Mouse (Mus musculus) CH12.LX (cell line): ENCODE data around the gene Emg1. TPM values are rescaled to one million over a fixed set of nuclear protein-coding genes. Genes with fewer than 3 reads are reported as not detected.
A peak's percentile ranks its signal among the peaks of the same experiment; 100 is the strongest.

Experiments
- DNase-seq: peaks from one replicate; pipeline ENCODE4 v3.0.0-alpha.2; 2013; ENCODE audit errors: extremely low read depth
- H3K27ac ChIP-seq: 2 replicates; pipeline ENCODE4 v1.5.1; 2012; ENCODE audit warnings: low read depth, mild to moderate bottlenecking, control low read depth, moderate library complexity; ENCODE audit not compliant: insufficient read depth
- H3K27me3 ChIP-seq: replicated peaks from 2 replicates; pipeline ENCODE3; 2012; ENCODE audit warnings: inconsistent platforms
- H3K36me3 ChIP-seq, 2 experiments: replicated peaks in 1 of 2; 2 replicates each; pipeline versions ENCODE3 to v1.6.1; 2012; ENCODE audit warnings: inconsistent platforms in 1 of 2, low read length in 1 of 2, mild to moderate bottlenecking in 1 of 2, mixed read lengths in 1 of 2, moderate library complexity in 1 of 2; ENCODE audit not compliant: control insufficient read depth in 1 of 2, insufficient read depth in 1 of 2
- H3K4me1 ChIP-seq, 2 experiments: 2 replicates each; pipeline ENCODE4 v1.6.1; 2012; ENCODE audit warnings: inconsistent platforms in 1 of 2, moderate library complexity in 1 of 2; ENCODE audit not compliant: insufficient read depth in 2 of 2, control insufficient read depth in 1 of 2
- H3K4me2 ChIP-seq: 2 replicates; pipeline ENCODE4 v1.6.1; 2012; ENCODE audit warnings: low read depth, mild to moderate bottlenecking, control low read depth; ENCODE audit not compliant: poor library complexity, insufficient read depth, severe bottlenecking
- H3K4me3 ChIP-seq, 3 experiments: fragments of 150-350 bp in 1 of 3; sonication (generic) in 1 of 3; replicated peaks in 1 of 3; 2 replicates each; pipeline versions ENCODE3 to v1.5.1; 2011 to 2012; ENCODE audit warnings: low read depth in 2 of 3, low read length in 2 of 3, mild to moderate bottlenecking in 2 of 3, moderate library complexity in 2 of 3, control low read depth in 1 of 3, improper control_type of control experiment in 1 of 3, inconsistent platforms in 1 of 3, mixed read lengths in 1 of 3; ENCODE audit not compliant: poor library complexity in 1 of 3
- H3K79me2 ChIP-seq: replicated peaks from 2 replicates; pipeline ENCODE4 v1.6.1; 2012; ENCODE audit warnings: mild to moderate bottlenecking, moderate library complexity; ENCODE audit not compliant: control insufficient read depth, poor library complexity, insufficient read depth, severe bottlenecking; ENCODE audit errors: extremely low read depth
- H3K9ac ChIP-seq: 2 replicates; pipeline ENCODE4 v1.6.1; 2012; ENCODE audit warnings: low read depth, mild to moderate bottlenecking, control low read depth, moderate library complexity; ENCODE audit not compliant: insufficient read depth
- H3K9me3 ChIP-seq: replicated peaks from 2 replicates; pipeline ENCODE3; 2012; ENCODE audit warnings: low read length, inconsistent platforms, mixed read lengths
- BHLHE40 ChIP-seq: IDR thresholded peaks from 2 replicates; pipeline ENCODE4 v1.6.1; 2011; ENCODE audit warnings: mild to moderate bottlenecking, low read depth, low read length, improper control_type of control experiment
- CHD1 ChIP-seq: IDR thresholded peaks from 2 replicates; pipeline ENCODE4 v1.6.1; 2012; ENCODE audit warnings: low read depth, low read length, improper control_type of control experiment, inconsistent platforms
- CHD2 ChIP-seq: IDR thresholded peaks from 2 replicates; pipeline ENCODE4 v1.6.1; 2011; ENCODE audit warnings: low read length, improper control_type of control experiment
- CTCF ChIP-seq, 2 experiments: IDR thresholded peaks in 1 of 2; conservative IDR thresholded peaks in 1 of 2; 2 replicates each; pipeline ENCODE4 v1.5.1; 2011 to 2012; ENCODE audit warnings: low read depth in 2 of 2, low read length in 2 of 2, improper control_type of control experiment in 1 of 2, inconsistent platforms in 1 of 2, mild to moderate bottlenecking in 1 of 2, moderate library complexity in 1 of 2
- E2F4 ChIP-seq: IDR thresholded peaks from 2 replicates; pipeline ENCODE4 v1.6.1; 2011; ENCODE audit warnings: low read depth, low read length, improper control_type of control experiment; ENCODE audit not compliant: insufficient replicate concordance
- ELF1 ChIP-seq: IDR thresholded peaks from 2 replicates; pipeline ENCODE4 v1.6.1; 2014; ENCODE audit warnings: low read depth, mild to moderate bottlenecking, inconsistent platforms, low read length, improper control_type of control experiment
- EP300 ChIP-seq: IDR thresholded peaks from 2 replicates; pipeline ENCODE4 v1.6.1; 2011; ENCODE audit warnings: low read length, improper control_type of control experiment
- ETS1 ChIP-seq: conservative IDR thresholded peaks from 2 replicates; pipeline ENCODE4 v1.6.1; 2012; ENCODE audit warnings: low read depth, mild to moderate bottlenecking, inconsistent platforms, low read length, improper control_type of control experiment, moderate library complexity
- GABPA ChIP-seq: IDR thresholded peaks from 2 replicates; pipeline ENCODE4 v1.6.1; 2012; ENCODE audit warnings: low read depth, low read length, improper control_type of control experiment, inconsistent platforms; ENCODE audit not compliant: insufficient replicate concordance
- HCFC1 ChIP-seq: IDR thresholded peaks from 2 replicates; pipeline ENCODE4 v1.6.1; 2012; ENCODE audit warnings: low read depth, mild to moderate bottlenecking, inconsistent platforms, low read length, improper control_type of control experiment
- JUN ChIP-seq: IDR thresholded peaks from 2 replicates; pipeline ENCODE4 v1.6.1; 2011; ENCODE audit warnings: low read depth, mild to moderate bottlenecking, low read length, improper control_type of control experiment, moderate library complexity; ENCODE audit not compliant: insufficient read depth
- JUND ChIP-seq: conservative IDR thresholded peaks from 2 replicates; pipeline ENCODE4 v1.6.1; 2011; ENCODE audit warnings: low read depth, low read length, improper control_type of control experiment
- KAT2A ChIP-seq: IDR thresholded peaks from 2 replicates; pipeline ENCODE4 v1.6.1; 2012; ENCODE audit warnings: low read length, improper control_type of control experiment, inconsistent platforms; ENCODE audit not compliant: insufficient replicate concordance
- MAFK ChIP-seq: IDR thresholded peaks from 2 replicates; pipeline ENCODE4 v1.6.1; 2011; ENCODE audit warnings: low read length, improper control_type of control experiment; ENCODE audit not compliant: insufficient replicate concordance
- MAX ChIP-seq: IDR thresholded peaks from 2 replicates; pipeline ENCODE4 v1.6.1; 2011; ENCODE audit warnings: low read length, improper control_type of control experiment
- MAZ ChIP-seq: IDR thresholded peaks from 2 replicates; pipeline ENCODE4 v1.6.1; 2012; ENCODE audit warnings: low read depth, mild to moderate bottlenecking, inconsistent platforms, low read length, improper control_type of control experiment, moderate library complexity
- MEF2A ChIP-seq: IDR thresholded peaks from 2 replicates; pipeline ENCODE4 v1.6.1; 2014; ENCODE audit warnings: low read depth, mild to moderate bottlenecking, inconsistent platforms, low read length, improper control_type of control experiment, borderline replicate concordance
- MXI1 ChIP-seq: IDR thresholded peaks from 2 replicates; pipeline ENCODE4 v1.6.1; 2011; ENCODE audit warnings: mild to moderate bottlenecking, low read depth, low read length, improper control_type of control experiment
- MYC ChIP-seq: IDR thresholded peaks from 2 replicates; pipeline ENCODE4 v1.6.1; 2011; ENCODE audit warnings: low read depth, mild to moderate bottlenecking, improper control_type of control experiment, low read length
- NELFE ChIP-seq: IDR thresholded peaks from 2 replicates; pipeline ENCODE4 v1.6.1; 2011; ENCODE audit warnings: low read depth, low read length, improper control_type of control experiment
- NRF1 ChIP-seq: IDR thresholded peaks from 2 replicates; pipeline ENCODE4 v1.6.1; 2014; ENCODE audit warnings: low read depth, mild to moderate bottlenecking, inconsistent platforms, low read length, improper control_type of control experiment, moderate library complexity
- PAX5 ChIP-seq: IDR thresholded peaks from 2 replicates; pipeline ENCODE4 v1.6.1; 2012; ENCODE audit warnings: low read length, inconsistent platforms, mixed read lengths
- POLR2A ChIP-seq: IDR thresholded peaks from 2 replicates; pipeline ENCODE4 v1.6.1; 2011; ENCODE audit warnings: low read depth, mild to moderate bottlenecking, improper control_type of control experiment, low read length
- POLR2AphosphoS2 ChIP-seq: IDR thresholded peaks from 2 replicates; pipeline ENCODE4 v1.6.1; 2011; ENCODE audit warnings: low read depth, low read length, improper control_type of control experiment
- RAD21 ChIP-seq: IDR thresholded peaks from 2 replicates; pipeline ENCODE4 v1.6.1; 2011; ENCODE audit warnings: low read depth, mild to moderate bottlenecking, low read length, improper control_type of control experiment, moderate library complexity
- RCOR1 ChIP-seq: conservative IDR thresholded peaks from 2 replicates; pipeline ENCODE4 v1.6.1; 2012; ENCODE audit warnings: low read depth, mild to moderate bottlenecking, inconsistent platforms, low read length, improper control_type of control experiment
- SIN3A ChIP-seq: IDR thresholded peaks from 2 replicates; pipeline ENCODE4 v1.6.1; 2012; ENCODE audit warnings: low read length, improper control_type of control experiment, inconsistent platforms
- SMC3 ChIP-seq: IDR thresholded peaks from 2 replicates; pipeline ENCODE4 v1.6.1; 2011; ENCODE audit warnings: low read depth, low read length, improper control_type of control experiment
- TBP ChIP-seq: conservative IDR thresholded peaks from 2 replicates; pipeline ENCODE4 v1.6.1; 2011; ENCODE audit warnings: low read depth, low read length, improper control_type of control experiment
- TCF12 ChIP-seq: IDR thresholded peaks from 2 replicates; pipeline ENCODE4 v1.6.1; 2014; ENCODE audit warnings: low read depth, mild to moderate bottlenecking, inconsistent platforms, low read length, improper control_type of control experiment
- UBTF ChIP-seq: IDR thresholded peaks from 2 replicates; pipeline ENCODE4 v1.6.1; 2012; ENCODE audit warnings: low read depth, mild to moderate bottlenecking, inconsistent platforms, low read length, improper control_type of control experiment, moderate library complexity
- USF1 ChIP-seq: IDR thresholded peaks from 2 replicates; pipeline ENCODE4 v1.6.1; 2014; ENCODE audit warnings: low read depth, mild to moderate bottlenecking, inconsistent platforms, low read length, improper control_type of control experiment
- USF2 ChIP-seq: conservative IDR thresholded peaks from 2 replicates; pipeline ENCODE4 v1.6.1; 2011; ENCODE audit warnings: low read depth, low read length, improper control_type of control experiment
- ZC3H11A ChIP-seq: IDR thresholded peaks from 2 replicates; pipeline ENCODE4 v1.6.1; 2012; ENCODE audit warnings: low read depth, mild to moderate bottlenecking, inconsistent platforms, low read length, improper control_type of control experiment
- ZKSCAN1 ChIP-seq: IDR thresholded peaks from 2 replicates; pipeline ENCODE4 v1.6.1; 2012; ENCODE audit warnings: low read depth, inconsistent platforms, low read length, improper control_type of control experiment, borderline replicate concordance
- ZMIZ1 ChIP-seq: IDR thresholded peaks from 2 replicates; pipeline ENCODE4 v1.6.1; 2012; ENCODE audit warnings: low read depth, mild to moderate bottlenecking, inconsistent platforms, low read length, improper control_type of control experiment
- ZNF384 ChIP-seq: IDR thresholded peaks from 2 replicates; pipeline ENCODE4 v1.6.1; 2012; ENCODE audit warnings: low read depth, low read length, improper control_type of control experiment, inconsistent platforms
- dilution Hi-C: fragments of 300-500 bp; cut with MboI; formaldehyde crosslinking; loops from 2 replicates; pipeline ENCODE4 v1.14.3; 2020; ENCODE audit warnings: low sequenced_read_pairs; ENCODE audit not compliant: extremely low pct_unique_long_range_greater_than_20kb, extremely low pct_ligation_motif_present
- in situ Hi-C: fragments of 300-500 bp; cut with MboI; formaldehyde crosslinking; loops from 3 replicates; pipeline ENCODE4 v1.14.3; 2019; ENCODE audit warnings: low sequenced_read_pairs, low pct_ligation_motif_present, low pct_unique_long_range_greater_than_20kb, mixed read lengths
- polyA plus RNA-seq: library from polyadenylated mRNA; unstranded; fragments of >175 nt; gene quantifications from 2 replicates; pipeline ENCODE4 v1.2.1, GENCODE M21; 2012; ENCODE audit warnings: low read depth; ENCODE audit not compliant: insufficient read length
- total RNA-seq, 2 experiments: library from RNA; depleted of rRNA; stranded (reverse); fragments of 300-350 nt in 1 of 2; fragments of >200 nt in 1 of 2; gene quantifications; 2 replicates each; pipeline ENCODE4 v1.2.3; 2012 to 2014

The Emg1 gene
- total and polyA plus RNA-seq, 3 experiments, result 301 to 481 (median 352) TPM

DNA sequence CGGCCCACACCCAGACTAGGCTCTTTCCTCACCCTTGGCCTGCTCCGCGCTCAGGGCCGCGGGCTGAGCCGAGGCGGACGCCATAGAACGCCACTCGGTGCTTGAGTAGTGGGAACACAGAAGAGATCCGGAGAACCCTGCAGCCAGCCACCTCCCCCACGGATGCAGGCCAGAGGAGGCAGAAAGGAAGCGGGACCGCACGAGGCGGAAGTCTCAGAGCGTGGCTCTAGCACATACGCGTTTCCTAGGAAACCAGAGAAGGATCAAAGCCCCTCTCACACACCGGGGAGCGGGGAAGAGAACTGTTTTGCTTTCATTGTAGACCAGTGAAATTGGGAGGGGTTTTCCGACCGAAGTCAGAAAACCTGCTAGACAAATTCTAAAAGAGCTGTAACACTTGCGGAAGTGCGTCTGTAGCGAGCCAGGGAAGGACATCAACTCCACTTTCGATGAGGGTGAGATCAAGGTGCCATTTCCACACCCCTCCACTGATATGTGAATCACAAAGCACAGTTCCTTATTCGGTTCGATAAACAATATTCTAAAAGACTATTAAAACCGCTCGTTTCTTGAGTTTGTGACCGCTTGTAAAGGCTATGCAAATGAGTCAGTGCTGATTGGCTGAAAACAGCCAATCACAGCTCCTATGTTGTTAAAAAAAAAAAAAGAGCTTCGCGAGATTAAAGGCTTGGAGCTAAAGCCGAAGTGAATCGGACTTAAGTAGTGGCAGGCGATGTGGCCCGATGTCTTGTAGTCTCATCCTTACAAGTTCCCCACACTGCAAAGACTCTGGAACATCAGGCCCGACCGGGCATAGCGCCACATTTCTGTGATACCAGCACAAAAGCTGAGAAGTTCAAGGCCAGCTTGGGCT lies 29.1 kb upstream of the Emg1 start, which contains the start of gene Grcc10:
Gene Grcc10 (minus strand): TSS at position 487 of the 874 bp plus-strand sequence.
- Histone ChIP-seq H3K27ac (peak within 1 kb of the TSS; percentile 98), H3K4me2 (peak within 1 kb of the TSS; percentile 76), H3K9ac (peak within 1 kb of the TSS; percentile 90), H3K4me1 (peaks cover 31 to 79% of the 10 kb centered on the region in 2 experiments), H3K27me3 (no peaks in the 10 kb centered on the region), H3K79me2 (no peaks in the 10 kb centered on the region), H3K9me3 (no peaks in the 10 kb centered on the region), H3K36me3 (peaks cover 18 to 23% of the 10 kb centered on the region in 2 experiments), H3K4me3 (peak within 1 kb of the TSS; percentile 62 to 74 (median 70))
- DNase-seq, result peak; percentile 99
- dilution Hi-C loops, result no loop called here
- in situ Hi-C loops, result no loop called here
- TF ChIP-seq JUND (peak; percentile 82; the same call in 1 of the 2 replicates), CTCF (conservative IDR thresholded peaks at IDR 0.05 in 1 of 2, IDR thresholded peaks at IDR 0.05 in 1 of 2; ENCODE audit: low read depth in 2 of 2, low read length in 2 of 2) (no peak), CHD1 (no peak), RAD21 (no peak; the same call in 1 of the 2 replicates), UBTF (peak; percentile 93), TCF12 (peak; percentile 75), GABPA (no peak), USF1 (no peak; the same call in 1 of the 2 replicates), MYC (peak; percentile 89; the same call in 1 of the 2 replicates), E2F4 (peak; percentile 83; the same call in 1 of the 2 replicates), TBP (peak; percentile 100), SMC3 (no peak; the same call in 1 of the 2 replicates), KAT2A (peak; percentile 72; the same call in 1 of the 2 replicates), EP300 (peak; percentile 62; the same call in 1 of the 2 replicates), MAZ (peak; percentile 99), ZKSCAN1 (no peak), JUN (peak; percentile 53; the same call in 1 of the 2 replicates), MEF2A (peak; percentile 83), MAFK (peak; percentile 89), MAX (peak; percentile 82), ELF1 (peak; percentile 93), SIN3A (peak; percentile 93), MXI1 (peak; percentile 87), PAX5 (no peak), ZMIZ1 (peak; percentile 100), RCOR1 (peak; percentile 89), HCFC1 (peak; percentile 80), BHLHE40 (peak; percentile 84), NELFE (peak; percentile 99), ZNF384 (peak; percentile 99), CHD2 (peak; percentile 95), NRF1 (0 out of 2 replicates have a peak, but pooled peaks have one; percentile 47), POLR2A (peak; percentile 100), ETS1 (peak; percentile 97), ZC3H11A (0 out of 2 replicates have a peak, but pooled peaks have one; percentile 1), USF2 (peak; percentile 47; the same call in 1 of the 2 replicates), POLR2AphosphoS2 (peak; percentile 100)
